In the genomic region with DNA sequence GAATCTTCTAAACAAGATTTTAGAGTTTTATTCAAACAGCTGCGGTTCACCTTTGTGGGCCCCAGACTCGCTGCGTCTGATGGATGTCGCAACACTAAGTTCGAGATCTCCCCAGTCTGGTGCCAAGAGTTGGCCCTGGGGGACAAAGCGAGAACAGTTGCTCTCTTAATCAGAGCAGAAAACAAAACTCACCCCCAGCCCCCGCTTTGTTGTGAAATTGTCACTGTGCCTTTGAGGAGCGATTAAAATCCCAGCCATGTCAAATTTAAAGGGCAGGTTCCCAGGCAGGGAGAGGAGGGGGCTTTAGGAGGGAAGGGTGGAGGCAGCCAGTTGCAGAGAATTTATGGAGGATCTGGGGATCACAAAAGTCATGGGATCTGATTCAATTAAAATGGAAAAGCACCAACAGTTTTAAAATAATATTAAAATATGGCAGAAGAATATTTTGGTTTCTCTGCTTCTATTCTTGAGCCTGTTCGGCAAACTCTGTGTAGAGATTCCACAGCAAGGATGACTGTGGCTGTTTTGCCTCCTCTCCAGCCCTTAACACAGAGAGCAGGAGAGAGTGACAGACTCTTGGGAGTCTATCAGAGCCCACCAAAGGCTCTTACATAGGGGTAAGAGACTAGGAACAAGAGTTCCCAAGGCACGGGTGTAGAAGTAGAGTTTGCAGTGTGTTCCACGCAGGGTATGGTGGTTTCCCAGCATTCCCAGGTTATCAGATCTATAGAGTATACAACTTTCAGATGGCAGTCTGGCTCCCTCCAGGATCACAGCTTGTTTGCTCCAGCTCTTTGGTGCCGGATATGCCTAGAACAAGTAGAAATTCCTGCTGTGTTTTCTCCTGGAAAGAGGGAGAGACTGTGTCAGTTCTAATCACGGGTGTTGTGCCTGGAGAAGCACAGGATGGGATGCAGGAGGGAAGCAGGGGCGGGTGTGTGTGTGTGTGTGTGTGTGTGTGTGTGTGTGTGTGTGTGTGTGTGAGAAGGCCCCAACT, we compare ENCODE assay signal across 8 mouse cellular contexts.
DNase-seq lines count a peak whose midpoint lies in the region; ATAC-seq lines count a peak whose summit lies in the region.

No protein-coding gene starts in this region.

- no peak overlapping the region for H3K9ac ChIP-seq in neural tube, embryonic 11.5 days (ENCODE audit: low read length)
- H3K9ac ChIP-seq in neural tube, embryonic 13.5 days: no peak overlapping the region

- no peak overlapping the region for H3K4me3 ChIP-seq in neural tube, embryonic 11.5 days (ENCODE audit: low read depth, low read length)
- H3K4me3 ChIP-seq in neural tube, embryonic 13.5 days: no peak overlapping the region

- H3K4me2 ChIP-seq in neural tube, embryonic 11.5 days (ENCODE audit: low read depth): no peak overlapping the region
- H3K4me2 ChIP-seq in neural tube, embryonic 13.5 days: no peak overlapping the region

- no peaks in the 10 kb centered on the region for H3K27me3 ChIP-seq in neural tube, embryonic 11.5 days (ENCODE audit: control insufficient read depth, insufficient read depth, low read length)
- H3K27me3 ChIP-seq in neural tube, embryonic 13.5 days: no peaks in the 10 kb centered on the region

- intact Hi-C loops in left cerebral cortex, postnatal 14 days (cut with DNase I): no loop called here

- H3K9me3 ChIP-seq in neural tube, embryonic 11.5 days (ENCODE audit: control insufficient read depth, low read length): no peaks in the 10 kb centered on the region
- no peaks in the 10 kb centered on the region for H3K9me3 ChIP-seq in neural tube, embryonic 13.5 days

- H3K4me1 ChIP-seq in neural tube, embryonic 11.5 days (ENCODE audit: control insufficient read depth, insufficient read depth, low read length): no peaks in the 10 kb centered on the region
- H3K4me1 ChIP-seq in neural tube, embryonic 13.5 days (replicated peaks): peaks cover 40% of the 10 kb centered on the region

- ATAC-seq in neural tube, embryonic 11.5 days (ENCODE audit: insufficient read depth, low FRiP score, low TSS enrichment): peak; percentile 48; the same call in 1 of the 2 replicates
- ATAC-seq in neural tube, embryonic 13.5 days (ENCODE audit: low read depth): peak; percentile 74

- H3K27ac ChIP-seq in neural tube, embryonic 11.5 days (ENCODE audit: low read depth, low read length): no peak overlapping the region
- peak overlapping the region; percentile 73 for H3K27ac ChIP-seq in neural tube, embryonic 13.5 days (replicated peaks)

- no peaks in the 10 kb centered on the region for H3K36me3 ChIP-seq in neural tube, embryonic 11.5 days (ENCODE audit: control insufficient read depth, insufficient read depth, low read length)
- no peaks in the 10 kb centered on the region for H3K36me3 ChIP-seq in neural tube, embryonic 13.5 days

- 64% methylated on average over 14 of the region's 14 CpGs for WGBS in neural tube, embryonic 11.5 days
- 48% methylated on average over 14 of the region's 14 CpGs for WGBS in neural tube, embryonic 13.5 days

- peak; percentile 25 for DNase-seq in neural tube, embryonic 11.5 days (ENCODE audit: low spot score)
- no peak for DNase-seq in neural tube, embryonic 10.5 days (ENCODE audit: extremely low spot score, low spot score)
- DNase-seq in gastrocnemius, postnatal 4 days (ENCODE audit: low spot score in 2 of 2): peak; percentile 19 to 59
- peak; percentile 19 to 28 for DNase-seq in kidney, postnatal 36 days
- DNase-seq in layer of hippocampus, adult 9-11 months: no peak
- DNase-seq in ovary, adult 18-20 months (ENCODE audit: low spot score): no peak
- DNase-seq in left cerebral cortex, postnatal 14 days (ENCODE audit: low spot score in 2 of 2): no peak

Comparison
In these comparisons a context has a peak if more than half of its experiments do, and no peak if none do; other contexts are left out.
1. DNase-seq: peak in neural tube, embryonic 11.5 days (single experiment), gastrocnemius, postnatal 4 days (2 of 2) and kidney, postnatal 36 days (2 of 2); none in neural tube, embryonic 10.5 days (single experiment), layer of hippocampus, adult 9-11 months (single experiment), ovary, adult 18-20 months (single experiment) and left cerebral cortex, postnatal 14 days (0 of 2).